Mouse (Mus musculus): ENCODE measurements around the gene BC049715. TPM values are rescaled to one million over a fixed set of nuclear protein-coding genes. Genes with fewer than 3 reads are reported as not detected.

BC049715 gene
- polyA plus RNA-seq, 1 experiment = 0.40 TPM

Other genes starting within 250 kb of the BC049715 start
- 14.3 and 15.9 TPM in 2 replicates for gene Plbd1, start 165.7 kb upstream of the BC049715 start, polyA plus RNA-seq (2012; rRNA removed)
- gene Gucy2c, start 45.9 kb upstream of the BC049715 start, polyA plus RNA-seq (2012; rRNA removed) = 0.04 and 0.06 TPM in 2 replicates
- gene Hist4h4, start 23.2 kb upstream of the BC049715 start, polyA plus RNA-seq (2012; rRNA removed) = 0.17 and 0.18 TPM in 2 replicates
- gene H2afj, start 19.4 kb upstream of the BC049715 start, polyA plus RNA-seq (2012; rRNA removed) = 152 and 198 TPM in 2 replicates
- 31.2 and 40.7 TPM in 2 replicates for gene Wbp11, start 607 bp downstream of the BC049715 start, polyA plus RNA-seq (2012; rRNA removed)
- 0.13 and 0.14 TPM in 2 replicates for gene Smco3, start 7.8 kb downstream of the BC049715 start, polyA plus RNA-seq (2012; rRNA removed)
- gene Art4, start 30.1 kb downstream of the BC049715 start, polyA plus RNA-seq (2012; rRNA removed) = 11.8 and 14.6 TPM in 2 replicates
- 4,728 and 4,770 TPM in 2 replicates for gene Mgp, start 48.2 kb downstream of the BC049715 start, polyA plus RNA-seq (2012; rRNA removed)
- 0.25 TPM in 2 replicates for gene Erp27, start 94.6 kb downstream of the BC049715 start, polyA plus RNA-seq (2012; rRNA removed)
- gene Pde6h, start 96.2 kb downstream of the BC049715 start, polyA plus RNA-seq (2012; rRNA removed) = 0.72 and 1.1 TPM in 2 replicates
- 141 and 144 TPM in 2 replicates for gene Arhgdib, start 114.3 kb downstream of the BC049715 start, polyA plus RNA-seq (2012; rRNA removed)

Data from urinary bladder, adult 2 months (tissue).